Mouse (Mus musculus) testis, adult 2 months (tissue): Measurements from ENCODE around the gene Prkcb.

ENCODE experiments used
- CTCF ChIP-seq: fragments of 200-500 bp; IDR thresholded peaks from 2 replicates; pipeline ENCODE4 v1.5.1; 2012; ENCODE audit warnings: low read depth, mild to moderate bottlenecking, inconsistent platforms, low read length, moderate library complexity; ENCODE audit not compliant: control insufficient read depth, insufficient read depth, insufficient replicate concordance
- POLR2A ChIP-seq: fragments of 200-500 bp; IDR thresholded peaks from 2 replicates; pipeline ENCODE4 v1.6.1; 2012; ENCODE audit warnings: low read depth, mild to moderate bottlenecking, inconsistent platforms, low read length, moderate library complexity; ENCODE audit not compliant: control insufficient read depth

- TF ChIP-seq CTCF (no peak), POLR2A (no peak)
Observed at GRCm38 (mm10) chr7:122670873-122671641, 382.5 kb downstream of the Prkcb start.
